Mouse (Mus musculus) large intestine, adult 2 months (tissue): ENCODE results near the gene Sox10. TPM values are rescaled to one million over a fixed set of nuclear protein-coding genes. Genes with fewer than 3 reads are reported as not detected.

Source experiments
- DNase-seq: peaks from one replicate; pipeline ENCODE4 v3.0.0-alpha.2; 2012; ENCODE audit warnings: low read depth, low spot score
- WGBS: fragments of 180-500 bp; shearing (Covaris S2); methylation state at CpG from one replicate; pipeline ENCODE4 v1.1.7; 2018; 5-methylcytosine and 5-hydroxymethylcytosine counted together
- polyA plus RNA-seq: library from polyadenylated mRNA; depleted of rRNA; stranded (reverse); fragments of >200 nt; gene quantifications from 2 replicates; pipeline ENCODE4 v1.2.3, GENCODE M21; 2012; rRNA removed

Gene Sox10
- polyA plus RNA-seq, result 2.4 TPM in 2 replicates

- WGBS, result 62% methylated on average over 5 of the region's 5 CpGs
These were observed at the start of gene Sox10 for GRCm38 (mm10) chr15:79165140-79165539. Sox10 (minus strand) TSS chr15:79165240.

GRCm38 (mm10) chr15:79213591-79213990 is 48.6 kb upstream of the Sox10 start:
- WGBS, result 73% methylated on average over 6 of the region's 6 CpGs
- DNase-seq, result no peak

More at GRCm38 (mm10) chr15:79165140-79165539, at the start of gene Sox10:
- no peak for DNase-seq

GRCm38 (mm10) chr15:79212750-79213446 is 47.9 kb upstream of the Sox10 start:
- 89% methylated on average over 26 of the region's 26 CpGs for WGBS
- no peak for DNase-seq

GRCm38 (mm10) chr15:79210357-79210756 is 45.3 kb upstream of the Sox10 start:
- no peak for DNase-seq
- 77% methylated on average over 2 of the region's 2 CpGs for WGBS

- WGBS, result 55% methylated on average over 27 of the region's 27 CpGs
- DNase-seq, result no peak
These were observed 43.9 kb upstream of the Sox10 start for GRCm38 (mm10) chr15:79208758-79209439.

GRCm38 (mm10) chr15:79208211-79208610 is 43.2 kb upstream of the Sox10 start:
- 59% methylated on average over 6 of the region's 6 CpGs for WGBS
- DNase-seq, result no peak

GRCm38 (mm10) chr15:79202575-79202974 is 37.5 kb upstream of the Sox10 start:
- no peak for DNase-seq
- WGBS, result 32% methylated on average over 10 of the region's 10 CpGs

GRCm38 (mm10) chr15:79201491-79202150 is 36.6 kb upstream of the Sox10 start:
- no peak for DNase-seq
- 26% methylated on average over 13 of the region's 13 CpGs for WGBS

GRCm38 (mm10) chr15:79199390-79199976 is 34.4 kb upstream of the Sox10 start:
- DNase-seq, result no peak
- WGBS, result 80% methylated on average over 12 of the region's 12 CpGs

GRCm38 (mm10) chr15:79195492-79195891 is 30.5 kb upstream of the Sox10 start:
- no peak for DNase-seq
- WGBS, result 76% methylated on average over 8 of the region's 8 CpGs

- WGBS, result 88% methylated on average over 2 of the region's 2 CpGs
- DNase-seq, result no peak
These were observed 29.9 kb upstream of the Sox10 start for GRCm38 (mm10) chr15:79194946-79195345.

- DNase-seq, result no peak
- 69% methylated on average over 9 of the region's 9 CpGs for WGBS
These were observed 29.0 kb upstream of the Sox10 start for GRCm38 (mm10) chr15:79194048-79194447.

- no peak for DNase-seq
- 33% methylated on average over 27 of the region's 27 CpGs for WGBS
These were observed 28.1 kb upstream of the Sox10 start for GRCm38 (mm10) chr15:79192885-79193845.

GRCm38 (mm10) chr15:79192450-79192849 is 27.4 kb upstream of the Sox10 start:
- WGBS, result 66% methylated on average over 6 of the region's 6 CpGs
- no peak for DNase-seq

- 97% methylated on average over 2 of the region's 2 CpGs for WGBS
- no peak for DNase-seq
These were observed 26.4 kb upstream of the Sox10 start for GRCm38 (mm10) chr15:79191426-79191825.

- 87% methylated on average over 8 of the region's 8 CpGs for WGBS
- no peak for DNase-seq
These were observed 22.8 kb upstream of the Sox10 start for GRCm38 (mm10) chr15:79187819-79188218.

- DNase-seq, result no peak
These were observed 20.2 kb upstream of the Sox10 start for GRCm38 (mm10) chr15:79185213-79185612.

GRCm38 (mm10) chr15:79176905-79177304 is 11.9 kb upstream of the Sox10 start:
- 56% methylated on average over 6 of the region's 6 CpGs for WGBS
- DNase-seq, result no peak

More at GRCm38 (mm10) chr15:79185213-79185612, 20.2 kb upstream of the Sox10 start:
- 47% methylated on average over 10 of the region's 10 CpGs for WGBS

GRCm38 (mm10) chr15:79166712-79167111 is 1.7 kb upstream of the Sox10 start:
- WGBS, result 61% methylated on average over 8 of the region's 8 CpGs
- DNase-seq, result no peak
